Mouse (Mus musculus): ENCODE results near the gene Mypn.
A peak's percentile ranks its signal among the peaks of the same experiment; 100 is the strongest.

The Mypn gene

DNA sequence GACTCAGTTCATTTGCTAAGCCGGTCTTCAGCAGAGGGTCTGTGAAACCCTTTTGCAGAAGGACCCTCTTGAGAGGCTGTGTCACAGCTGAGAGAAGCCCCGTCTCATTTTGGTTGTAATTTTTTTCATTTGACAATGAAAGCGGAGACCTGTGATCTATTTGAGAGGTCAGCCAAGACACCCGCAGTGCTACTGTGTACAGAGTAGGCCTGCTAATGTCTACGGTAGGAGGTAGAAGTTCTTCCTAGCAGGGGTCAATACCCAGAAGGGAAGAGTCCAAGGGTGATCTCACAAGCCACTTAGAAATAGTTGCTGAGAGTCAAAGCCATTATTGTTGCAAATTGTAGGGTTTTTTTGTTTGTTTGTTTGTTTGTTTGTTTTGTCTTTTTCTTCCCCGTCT lies 49.5 kb downstream of the Mypn start:
- no peak for DNase-seq

DNA sequence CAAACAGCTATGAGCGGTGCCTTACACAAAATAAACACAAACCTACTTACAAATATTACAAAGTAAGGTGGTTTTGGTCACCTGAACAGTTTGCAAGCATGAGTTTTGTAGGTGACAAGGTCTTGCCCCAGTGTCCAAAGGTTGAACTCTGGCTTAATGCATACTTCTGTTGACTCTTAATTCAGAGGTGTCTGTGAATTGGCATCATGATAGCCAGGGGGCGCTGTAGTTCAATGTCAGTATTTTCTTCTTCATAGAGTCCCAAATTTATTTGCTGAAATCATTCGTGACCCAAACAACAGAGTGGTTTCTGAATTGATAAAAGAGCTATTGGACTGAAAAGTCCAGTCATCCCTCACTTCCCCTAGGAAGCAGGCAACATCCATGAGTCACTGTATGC lies 50.2 kb downstream of the Mypn start:
- peak; percentile 13 to 16 for DNase-seq

DNA sequence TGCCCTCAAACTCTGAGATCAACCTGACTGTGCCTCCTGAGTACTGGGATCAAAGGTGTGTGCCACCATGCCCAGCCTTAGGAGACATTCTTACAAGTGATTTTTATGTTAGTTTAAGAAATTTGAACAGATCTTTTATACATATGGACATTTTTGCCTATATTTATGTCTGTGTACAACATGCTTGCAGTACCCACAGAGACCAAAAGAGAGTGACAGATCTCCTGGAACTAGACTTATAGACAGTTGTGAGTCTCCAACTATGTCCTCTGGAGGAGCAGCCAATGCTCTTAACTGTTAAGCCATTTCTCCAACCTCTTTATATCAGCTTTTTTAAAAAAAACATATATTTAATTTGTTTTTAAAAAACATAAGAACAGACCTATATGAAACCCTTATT lies 51.4 kb downstream of the Mypn start:
- no peak for DNase-seq

DNA sequence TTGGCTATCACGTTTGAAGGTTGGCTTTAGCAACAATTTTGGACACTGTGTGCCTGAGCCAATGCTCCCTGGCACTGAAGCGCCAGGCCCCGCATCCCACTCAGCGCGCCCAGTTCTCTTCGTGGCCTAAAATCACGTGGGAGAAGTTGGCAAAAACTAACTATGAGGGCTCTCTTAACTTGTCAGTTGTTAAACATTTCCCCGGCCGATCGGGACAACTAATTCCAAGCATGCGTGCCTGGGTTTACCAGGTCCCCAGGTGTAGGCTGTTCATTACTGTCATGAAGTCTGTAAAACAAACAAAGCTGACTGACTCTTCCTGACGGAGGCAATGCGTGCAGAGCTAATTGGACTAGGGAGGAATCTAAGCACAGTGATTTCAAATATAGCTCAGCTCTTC lies 61.1 kb downstream of the Mypn start:
- DNase-seq: no peak

DNA sequence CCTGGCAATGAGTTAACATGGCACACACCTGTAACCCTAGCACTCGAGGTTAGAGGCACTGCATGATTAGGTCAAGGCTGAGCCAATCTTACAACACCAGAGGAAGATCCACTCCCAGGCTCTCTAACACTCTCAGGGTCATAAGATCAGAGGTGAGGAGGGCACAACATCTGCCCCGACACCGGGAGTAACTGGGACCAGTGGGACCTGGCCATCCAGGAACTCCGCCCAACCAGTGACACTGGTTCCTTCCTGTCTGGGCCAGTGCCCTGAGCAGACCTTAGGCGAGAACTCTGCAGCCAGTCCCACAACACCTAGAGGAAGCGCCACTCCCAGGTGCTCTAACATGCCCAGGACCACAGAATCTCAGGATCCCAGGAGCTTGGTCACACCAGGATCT lies 67.3 kb downstream of the Mypn start:
- no peak for DNase-seq

DNA sequence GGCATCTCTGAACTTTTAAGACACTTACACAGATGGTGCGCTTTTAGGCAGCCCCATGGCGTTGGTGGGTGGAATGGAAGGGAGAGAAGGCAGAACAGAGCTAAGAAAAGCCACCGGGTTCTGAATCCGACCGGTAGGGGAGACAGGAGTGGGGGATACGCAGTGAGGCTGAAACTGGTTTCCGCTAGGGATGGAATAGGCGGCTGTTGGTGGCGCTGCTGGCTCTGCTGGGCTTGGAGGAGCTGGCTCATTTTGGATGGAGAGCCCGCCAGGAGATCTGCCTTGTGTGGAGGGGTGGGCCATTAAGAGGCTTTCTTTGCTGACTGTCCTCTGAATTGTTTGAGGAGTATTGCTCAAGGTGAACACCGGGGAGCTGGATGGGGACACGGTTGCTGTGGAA lies 68.1 kb downstream of the Mypn start:
- no peak for DNase-seq

DNA sequence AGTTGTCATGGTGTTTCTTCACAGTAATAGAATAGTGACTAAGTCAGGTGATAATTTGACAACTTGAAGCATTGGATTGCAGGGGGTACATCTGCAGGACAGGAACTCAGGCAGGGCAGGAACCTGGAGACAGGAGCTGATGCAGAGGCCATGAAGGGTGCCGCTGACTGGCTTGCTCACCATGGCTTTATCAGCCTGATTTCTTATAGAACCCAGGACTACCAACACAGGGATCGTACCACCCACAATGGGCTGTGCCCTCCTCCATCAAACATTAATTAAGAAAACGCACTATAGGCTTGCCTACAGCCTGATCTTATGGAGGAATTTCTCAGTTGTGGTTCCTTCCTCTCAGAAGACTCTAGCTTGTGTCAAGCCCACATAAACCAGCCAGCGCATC lies 70.4 kb downstream of the Mypn start:
- DNase-seq: no peak

DNA sequence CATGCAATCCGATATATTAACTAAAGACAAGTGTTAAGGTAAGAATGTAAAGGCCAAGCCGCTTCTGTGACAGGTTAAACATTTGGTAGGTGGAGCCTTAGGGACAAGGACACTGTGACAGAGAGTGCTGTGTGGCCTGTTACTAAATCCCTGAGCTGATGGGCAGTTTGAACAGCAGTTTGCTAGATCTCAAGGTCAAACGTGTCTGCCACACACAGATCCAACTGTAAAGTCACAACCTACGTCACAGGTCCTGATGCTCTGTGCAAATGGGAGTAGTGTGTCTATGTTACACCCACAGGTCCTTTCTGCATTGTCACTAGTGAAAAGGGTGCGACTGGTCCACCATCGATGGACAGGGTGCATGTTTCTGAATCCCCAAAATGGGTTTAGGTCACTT lies 71.4 kb downstream of the Mypn start:
- no peak for DNase-seq

DNA sequence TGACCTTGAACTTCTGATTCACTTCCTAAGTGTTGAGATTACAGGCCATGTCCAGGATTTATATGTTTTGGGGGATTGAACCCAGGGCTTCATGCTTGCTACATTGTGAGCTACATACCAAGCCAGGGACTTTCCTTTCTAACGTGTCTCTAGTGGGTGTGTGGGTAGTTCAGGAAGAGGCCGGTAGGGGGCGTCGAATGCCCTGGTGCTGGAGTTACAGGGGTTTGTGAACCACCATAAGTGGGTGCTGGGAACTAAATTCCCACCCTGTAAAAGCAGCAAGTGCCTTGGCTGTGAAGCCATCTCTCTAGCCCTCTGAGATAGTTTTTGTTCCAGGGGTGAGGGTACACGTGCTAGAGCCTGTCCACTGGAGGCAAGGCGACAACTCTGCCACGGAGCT lies 73.3 kb downstream of the Mypn start:
- DNase-seq: no peak

DNA sequence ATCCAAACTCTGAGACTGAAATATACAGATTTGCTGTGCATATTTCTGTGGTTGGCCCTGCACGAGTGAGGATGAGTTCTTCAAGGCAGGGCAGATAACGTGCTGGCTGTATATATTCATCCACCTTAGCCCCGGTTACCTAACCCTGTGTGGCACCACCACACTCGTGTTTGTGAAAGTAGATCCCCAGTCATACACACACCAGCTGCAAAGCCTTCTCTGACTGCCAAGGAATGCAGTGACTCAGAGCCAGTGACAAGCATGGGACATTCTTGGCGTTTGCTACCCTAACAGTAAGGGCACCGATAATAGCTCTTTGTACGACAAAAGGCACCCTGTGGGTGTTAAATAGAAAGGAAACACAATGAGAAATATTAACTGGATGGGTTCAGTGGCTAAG lies 75.5 kb downstream of the Mypn start:
- DNase-seq: no peak

DNA sequence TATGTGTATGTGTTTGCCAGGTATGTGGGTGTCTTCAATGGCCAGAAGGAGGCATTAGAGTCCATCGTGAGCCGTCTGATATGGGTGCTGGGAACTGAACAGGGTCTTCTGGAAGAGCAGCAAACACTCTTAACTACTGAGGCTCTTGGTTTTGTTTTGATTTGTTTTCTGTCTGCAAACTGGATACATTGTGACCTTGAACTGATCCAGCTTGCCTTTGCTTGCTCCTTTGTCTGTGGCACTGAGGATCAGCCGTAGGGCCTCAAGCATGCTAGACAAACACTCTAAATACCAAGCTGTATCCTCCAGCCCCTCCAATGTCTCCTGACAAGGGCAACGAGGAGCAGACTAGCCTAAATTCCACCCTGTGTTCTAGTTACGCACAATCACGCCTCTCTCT lies 76.6 kb downstream of the Mypn start:
- no peak for DNase-seq

DNA sequence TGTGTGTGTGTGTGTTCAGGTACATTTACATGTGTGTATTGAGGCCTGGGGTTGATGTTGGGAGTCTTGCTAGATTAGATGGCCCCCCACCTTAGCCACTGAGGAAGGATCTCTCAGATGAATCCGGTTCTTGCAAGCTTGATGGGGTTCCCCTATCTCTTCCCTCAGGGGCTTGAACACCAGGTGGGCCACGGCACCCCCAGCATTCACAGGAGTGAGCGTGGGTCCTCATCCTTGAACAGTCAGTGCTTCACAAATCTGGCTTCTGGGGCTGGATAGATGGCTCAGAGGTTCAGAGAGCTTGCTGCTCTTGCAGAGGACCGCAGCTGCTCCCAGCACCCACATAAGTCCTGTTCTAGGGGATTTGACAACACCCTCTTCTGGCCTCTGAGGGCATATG lies 77.6 kb downstream of the Mypn start:
- no peak for DNase-seq

DNA sequence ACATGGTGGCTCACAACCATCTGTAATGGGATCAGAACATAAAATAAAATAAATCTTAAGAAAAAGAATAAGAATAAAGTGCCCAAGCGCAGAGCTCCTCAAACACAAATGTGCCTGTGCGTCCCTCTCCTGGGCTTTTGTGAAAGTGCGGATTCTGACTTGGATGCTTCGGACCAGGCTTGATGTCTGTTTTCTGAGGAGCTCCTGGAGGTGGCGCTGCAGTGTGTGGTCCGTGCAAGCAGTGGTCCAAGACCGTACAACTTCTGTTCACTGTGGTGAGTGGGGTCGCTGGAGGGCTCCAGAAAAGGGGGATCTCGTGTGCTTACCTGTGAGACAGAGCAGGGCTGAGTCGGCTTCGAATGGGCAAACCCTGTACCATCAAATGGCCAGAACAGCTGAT lies 78.4 kb downstream of the Mypn start:
- DNase-seq: no peak

DNA sequence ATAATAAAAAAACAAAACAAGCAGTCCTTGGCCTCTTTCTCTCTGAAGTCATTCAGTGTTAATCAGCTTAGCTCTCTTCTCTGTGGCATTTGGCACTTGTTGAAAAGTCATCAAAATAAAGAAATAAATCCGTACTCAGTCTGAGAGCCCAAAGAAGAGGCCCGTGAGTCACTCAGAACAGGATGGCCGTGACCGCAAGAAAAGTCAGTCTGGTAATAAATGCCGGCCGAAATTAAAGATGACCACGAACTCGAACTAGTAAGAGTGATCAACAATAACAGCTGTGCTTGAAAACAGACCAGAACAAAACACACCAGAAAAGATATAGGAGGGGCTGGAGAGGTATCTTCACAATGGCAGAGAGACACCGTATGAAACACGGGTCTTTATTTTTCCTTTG lies 79.7 kb downstream of the Mypn start:
- DNase-seq: no peak

DNA sequence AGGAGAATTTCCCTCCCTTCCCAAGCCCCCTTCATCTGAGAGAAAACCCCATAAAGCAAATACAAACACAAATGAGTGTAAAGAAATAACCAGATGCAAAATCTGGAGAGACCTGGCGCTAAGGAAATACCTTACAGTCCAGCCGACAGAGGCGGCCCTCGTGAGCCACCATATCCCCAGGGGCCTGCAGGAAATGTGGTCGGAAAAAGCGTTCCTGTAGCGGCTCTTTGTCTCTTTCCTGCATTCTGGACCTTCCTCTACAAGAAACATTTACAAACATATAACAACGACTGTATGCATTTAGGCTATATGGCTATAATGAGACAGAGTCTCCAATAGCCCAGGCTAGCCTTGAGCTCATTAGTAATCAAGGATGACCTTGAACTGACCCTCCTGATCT lies 80.6 kb downstream of the Mypn start:
- DNase-seq: no peak

DNA sequence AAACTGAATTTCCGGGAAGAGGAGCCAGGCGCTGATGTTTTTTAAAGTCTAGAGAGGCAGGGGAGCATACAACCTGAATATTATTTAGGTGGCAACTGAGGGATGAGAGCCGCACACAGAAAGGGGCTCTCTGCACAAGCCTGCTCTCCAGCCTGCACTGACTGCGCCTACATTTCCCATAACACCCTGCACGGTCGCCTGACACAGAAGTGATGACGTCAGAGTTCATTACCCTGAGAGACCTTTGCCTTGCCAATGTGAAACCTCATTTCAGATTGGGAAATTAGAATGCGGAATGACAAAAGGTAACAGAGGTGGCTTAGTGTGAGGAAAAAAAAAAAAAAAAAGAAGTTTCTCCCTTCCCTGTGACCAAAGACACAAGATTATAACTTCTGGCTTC lies 81.2 kb downstream of the Mypn start:
- DNase-seq: no peak

DNA sequence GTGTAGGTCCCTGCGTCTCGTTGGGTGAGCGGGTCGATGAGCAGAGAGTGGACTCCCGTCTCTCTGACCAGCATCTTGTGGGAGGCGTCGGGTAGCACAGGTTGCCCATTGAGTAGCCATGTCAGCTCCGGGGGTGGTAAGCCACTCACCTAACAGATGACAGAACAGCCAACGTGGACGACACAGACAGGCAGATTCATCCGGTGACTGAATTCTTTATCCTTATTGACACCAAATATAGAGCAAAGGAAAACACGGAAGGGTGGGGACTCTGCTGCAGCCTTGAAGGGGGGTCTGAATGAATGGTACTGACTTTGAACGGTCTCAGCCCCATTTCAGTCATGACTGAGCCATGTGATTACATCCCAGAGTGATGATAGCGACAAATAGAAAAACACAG lies 81.8 kb downstream of the Mypn start:
- no peak for DNase-seq

DNA sequence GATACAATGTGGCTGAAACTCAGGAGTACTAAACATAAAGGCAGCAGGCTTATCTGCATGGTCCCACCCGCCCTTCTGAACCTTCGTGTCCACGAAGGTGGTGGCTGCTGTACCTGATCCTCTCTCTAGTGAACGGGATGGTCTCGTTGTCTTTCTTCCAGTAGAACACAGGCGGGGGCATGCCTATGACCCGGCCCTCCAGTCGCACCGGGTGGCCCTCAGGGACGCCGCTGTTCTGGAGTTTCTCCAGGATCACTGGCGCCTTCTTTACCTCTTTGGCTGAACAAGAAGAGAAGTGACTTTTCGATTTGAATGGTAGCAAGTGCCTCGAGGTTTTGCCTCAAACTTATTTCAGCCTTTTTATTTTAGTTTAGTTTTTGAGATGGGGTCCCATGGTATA lies 83.8 kb downstream of the Mypn start:
- no peak for DNase-seq

DNA sequence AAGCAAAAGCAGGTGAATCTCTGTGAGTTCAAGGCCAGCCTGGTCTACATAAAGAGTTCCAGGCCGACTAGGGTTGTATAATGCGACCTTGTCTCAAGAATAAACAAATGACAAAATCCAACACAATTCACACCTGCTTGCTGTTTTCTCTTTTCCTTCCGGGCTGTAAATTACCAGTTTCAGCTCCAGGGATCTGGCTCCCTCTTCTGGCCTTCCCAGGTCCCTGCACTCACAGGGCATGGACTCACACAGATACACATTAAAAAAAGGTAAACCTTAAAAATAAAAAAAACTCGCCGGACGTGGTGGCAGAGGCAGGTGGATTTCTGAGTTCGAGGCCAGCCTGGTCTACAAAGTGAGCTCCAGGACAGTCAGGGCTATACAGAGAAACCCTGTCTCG lies 86.2 kb downstream of the Mypn start:
- DNase-seq: no peak

DNA sequence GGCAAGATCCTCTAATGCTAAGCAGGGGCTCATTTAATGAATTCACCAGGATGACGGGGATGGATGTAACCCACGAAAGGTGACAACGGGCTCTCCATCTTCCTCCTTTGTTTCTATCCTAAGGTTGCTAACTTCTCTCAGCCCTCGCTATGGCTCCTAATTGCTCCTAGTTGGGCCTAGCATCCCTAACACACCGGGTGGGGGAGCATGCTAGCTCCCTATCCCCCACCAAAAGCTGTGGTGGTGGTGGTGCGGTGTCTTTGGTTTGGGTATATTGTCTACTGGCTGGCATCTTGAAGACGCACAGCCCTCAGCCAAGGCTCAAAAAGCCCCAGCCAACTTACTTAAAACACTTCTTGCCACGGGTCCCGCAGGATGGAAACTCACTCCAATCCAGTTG lies 87.4 kb downstream of the Mypn start:
- DNase-seq: no peak

DNA sequence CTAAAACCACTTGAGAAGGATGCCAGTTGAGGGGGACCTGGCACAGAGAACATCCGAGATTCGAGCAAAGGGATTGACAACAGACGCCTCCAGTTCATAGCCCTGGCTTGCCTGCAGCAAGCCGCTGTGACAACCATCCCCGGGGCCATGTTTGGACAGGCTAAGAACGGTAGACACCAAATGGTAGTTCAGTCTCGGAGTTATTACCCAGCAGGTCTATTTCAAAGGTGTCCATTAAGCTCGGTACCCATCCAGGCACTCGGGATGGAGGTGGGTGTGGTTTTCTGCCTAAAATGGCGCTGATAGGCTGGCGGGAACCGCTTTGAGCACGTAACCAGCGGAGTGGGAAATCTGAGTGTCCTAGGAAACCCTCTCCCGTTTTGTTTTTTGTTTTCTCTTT lies 87.9 kb downstream of the Mypn start:
- DNase-seq: no peak

DNA sequence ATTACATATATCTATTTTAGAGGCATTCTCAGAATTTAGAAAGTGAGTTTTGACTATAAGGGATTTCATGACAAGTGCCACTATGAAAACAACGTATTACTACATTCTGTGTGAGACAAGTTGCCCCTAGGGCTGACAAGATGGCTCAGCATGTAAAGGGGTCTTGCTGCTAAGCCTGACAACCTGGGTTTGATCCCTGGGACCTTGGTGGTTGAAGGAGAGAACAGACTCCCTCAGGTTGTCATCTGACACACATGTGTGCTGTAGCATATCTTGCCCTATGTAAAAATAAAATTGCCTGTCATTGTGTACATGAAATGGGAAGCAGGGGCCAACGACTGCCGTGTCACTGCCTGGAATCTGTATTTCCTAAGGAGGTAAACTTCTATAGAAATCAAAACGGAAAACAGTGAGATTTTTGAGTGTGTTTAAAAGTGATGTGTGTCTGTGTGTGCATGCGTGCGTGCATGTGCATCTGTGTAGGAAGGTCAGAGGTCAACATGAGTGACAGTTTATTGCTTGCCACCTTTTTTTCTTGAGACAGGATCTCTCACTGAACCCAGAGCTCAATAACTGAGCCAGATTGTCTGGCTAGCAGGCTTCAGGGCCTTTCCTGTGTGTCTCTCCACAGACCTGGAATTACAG lies 89.9 kb downstream of the Mypn start:
- DNase-seq: no peak

DNA sequence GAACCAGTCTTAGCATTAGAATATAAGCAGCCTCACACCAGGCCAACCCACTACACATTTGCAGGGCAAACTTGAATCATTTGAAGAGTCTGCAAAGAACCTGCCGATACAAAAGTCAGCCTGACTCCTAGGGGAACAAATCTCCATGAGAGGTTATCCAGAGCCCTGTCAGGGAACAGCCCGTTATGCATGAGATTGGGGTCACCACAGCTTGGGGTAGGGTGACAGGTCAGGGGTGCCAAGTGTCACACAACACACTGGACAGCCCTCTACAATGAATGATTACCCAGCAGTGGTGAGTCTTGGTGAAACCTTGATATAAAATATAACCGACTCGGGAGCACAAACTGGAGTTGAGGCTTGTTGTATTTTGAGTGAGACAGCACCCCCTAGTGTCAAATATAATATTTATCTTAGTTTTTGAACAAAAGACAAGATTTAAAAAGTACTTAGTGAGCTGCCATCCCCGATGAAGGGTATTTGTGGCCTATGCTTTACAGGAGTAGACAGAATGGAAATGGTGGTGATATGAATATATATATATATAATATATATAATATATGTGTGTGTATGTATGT lies 90.6 kb downstream of the Mypn start:
- DNase-seq: no peak

DNA sequence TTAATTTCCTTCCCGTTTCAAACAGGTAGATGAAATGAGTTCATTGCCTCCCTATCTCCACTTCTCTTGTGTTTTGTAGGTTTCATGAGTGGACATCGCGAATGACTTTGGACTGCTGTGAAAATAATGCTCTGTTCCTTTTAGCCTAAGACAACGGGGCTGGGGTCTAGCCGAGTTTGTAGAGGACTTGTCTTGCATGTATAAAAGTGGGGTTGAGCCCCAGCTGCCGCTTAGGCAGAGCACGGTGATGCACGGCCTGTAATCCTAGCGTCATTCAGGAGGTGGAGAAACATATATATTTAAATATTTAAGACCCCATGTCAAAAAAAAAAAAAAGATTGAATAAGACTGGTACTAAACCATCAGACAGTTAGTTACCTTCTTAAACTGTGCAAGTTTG lies 103.1 kb downstream of the Mypn start:
- no peak for DNase-seq

DNA sequence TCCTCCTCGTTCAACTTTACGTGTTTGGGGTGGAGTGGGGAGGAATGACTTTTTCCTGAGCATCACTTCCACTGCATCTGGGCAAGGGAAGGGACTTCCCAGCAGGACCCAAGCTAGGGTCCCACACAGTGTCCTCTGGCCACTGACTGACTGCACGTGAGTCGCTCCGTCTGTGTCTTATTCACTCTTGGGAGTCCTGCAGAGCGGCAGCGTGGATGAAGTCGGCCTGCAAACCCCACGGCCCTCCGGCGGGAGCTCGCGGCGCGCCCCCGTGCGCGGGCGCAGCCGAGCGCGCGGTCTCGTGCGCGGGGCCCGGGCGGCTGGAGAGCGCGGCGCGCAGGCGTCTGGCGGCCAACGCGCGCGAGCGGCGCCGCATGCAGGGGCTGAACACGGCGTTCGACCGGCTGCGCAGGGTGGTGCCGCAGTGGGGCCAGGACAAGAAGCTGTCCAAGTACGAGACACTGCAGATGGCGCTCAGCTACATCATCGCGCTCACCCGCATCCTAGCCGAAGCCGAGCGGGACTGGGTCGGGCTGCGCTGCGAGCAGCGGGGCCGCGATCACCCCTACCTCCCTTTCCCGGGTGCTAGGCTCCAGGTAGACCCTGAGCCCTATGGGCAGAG lies 103.7 kb downstream of the Mypn start:
- DNase-seq: no peak

Measured in thymus, adult 18-20 months (tissue).